Mouse (Mus musculus) embryonic facial prominence, embryonic 11.5 days (tissue): Measurements from ENCODE around the gene Hectd1. TPM values are rescaled to one million over a fixed set of nuclear protein-coding genes. Genes with fewer than 3 reads are reported as not detected.

Source experiments
- ATAC-seq: fragments of 200-750 bp; cut with Nextera tagmentation; replicated peaks from 2 replicates; pipeline ENCODE4 v1.8.0; 2017; ENCODE audit warnings: low read depth; ENCODE audit not compliant: insufficient number of reproducible peaks, low FRiP score, low TSS enrichment
- DNase-seq: peaks from one replicate; pipeline ENCODE4 v3.0.0-alpha.2; 2015; ENCODE audit warnings: low spot score
- H3K27ac ChIP-seq: fragments of 300-500 bp; sonication (generic); replicated peaks from 2 replicates; pipeline ENCODE4 v1.5.1; 2014; ENCODE audit warnings: mild to moderate bottlenecking, low read depth, low read length, control low read depth
- H3K27me3 ChIP-seq: fragments of 300-500 bp; sonication (generic); 2 replicates; pipeline ENCODE4 v1.6.1; 2014; ENCODE audit warnings: mild to moderate bottlenecking, low read length, moderate library complexity, mixed read lengths; ENCODE audit not compliant: control insufficient read depth, insufficient read depth
- H3K36me3 ChIP-seq: fragments of 300-500 bp; sonication (generic); replicated peaks from 2 replicates; pipeline ENCODE4 v1.6.1; 2014; ENCODE audit warnings: low read depth, mild to moderate bottlenecking, low read length, moderate library complexity, mixed read lengths; ENCODE audit not compliant: control insufficient read depth, insufficient read depth
- H3K4me1 ChIP-seq: fragments of 300-500 bp; sonication (generic); 2 replicates; pipeline ENCODE4 v1.6.1; 2014; ENCODE audit warnings: low read length, mixed read lengths; ENCODE audit not compliant: control insufficient read depth, insufficient read depth
- H3K4me2 ChIP-seq: fragments of 300-500 bp; sonication (generic); 2 replicates; pipeline ENCODE4 v1.6.1; 2014; ENCODE audit warnings: low read depth, mild to moderate bottlenecking, control low read depth, low read length, moderate library complexity
- H3K4me3 ChIP-seq: fragments of 300-500 bp; sonication (generic); 2 replicates; pipeline ENCODE4 v1.5.1; 2014; ENCODE audit warnings: low read depth, low read length, control low read depth
- H3K9ac ChIP-seq: fragments of 300-500 bp; sonication (generic); replicated peaks from 2 replicates; pipeline ENCODE4 v1.6.1; 2014; ENCODE audit warnings: mild to moderate bottlenecking, control low read depth, low read length
- H3K9me3 ChIP-seq: fragments of 300-500 bp; sonication (generic); replicated peaks from 2 replicates; pipeline ENCODE4 v1.6.1; 2016; ENCODE audit warnings: mild to moderate bottlenecking, low read length, inconsistent platforms, mixed read lengths; ENCODE audit not compliant: control insufficient read depth
- WGBS: fragments of 180-500 bp; shearing (Covaris S2); extraction: QIAGEN DNeasy Blood & Tissue Kit; methylation state at CpG from one replicate; pipeline ENCODE4 v1.1.7; 2014; 5-methylcytosine and 5-hydroxymethylcytosine counted together
- polyA plus RNA-seq: library from polyadenylated mRNA; unstranded; fragments of >200 nt; fragmentation: Nextera tagmentation; extraction: Ambion mirVana; gene quantifications from 2 replicates; pipeline ENCODE4 v1.2.1, GENCODE M21; 2014

Gene Hectd1
- polyA plus RNA-seq, 1 experiment from 2014 or later: 33.7 TPM

DNA sequence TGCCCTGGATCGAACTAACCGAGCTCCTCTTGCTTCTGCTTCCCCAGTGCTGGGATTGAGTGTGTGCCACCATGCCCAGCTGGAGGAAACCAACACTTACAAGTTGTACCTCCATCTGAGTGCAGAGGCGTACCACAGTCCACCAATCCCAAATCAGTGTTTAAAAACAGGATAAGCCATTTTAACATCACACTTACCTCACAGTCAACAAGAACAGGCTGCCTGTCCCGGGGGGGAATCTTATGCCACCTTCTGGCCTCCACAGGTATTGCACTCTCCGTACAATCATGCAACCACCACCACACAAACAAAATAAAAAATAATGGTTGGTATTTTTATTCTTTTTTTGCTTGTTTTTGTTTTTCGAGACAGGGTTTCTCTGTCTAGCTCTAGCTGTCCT, 87.6 kb downstream of the Hectd1 start:
- H3K36me3 ChIP-seq: peaks cover 5% of the 10 kb centered on the region
- H3K9ac ChIP-seq: no peak overlapping the region
- no peaks in the 10 kb centered on the region for H3K9me3 ChIP-seq
- H3K4me3 ChIP-seq: no peak overlapping the region
- H3K27me3 ChIP-seq: no peaks in the 10 kb centered on the region
- H3K27ac ChIP-seq: no peak overlapping the region
- H3K4me1 ChIP-seq: no peaks in the 10 kb centered on the region
- no peak for ATAC-seq
- no peak overlapping the region for H3K4me2 ChIP-seq
- peak; percentile 34 for DNase-seq
- WGBS: 87% methylated on average over 6 of the region's 6 CpGs

DNA sequence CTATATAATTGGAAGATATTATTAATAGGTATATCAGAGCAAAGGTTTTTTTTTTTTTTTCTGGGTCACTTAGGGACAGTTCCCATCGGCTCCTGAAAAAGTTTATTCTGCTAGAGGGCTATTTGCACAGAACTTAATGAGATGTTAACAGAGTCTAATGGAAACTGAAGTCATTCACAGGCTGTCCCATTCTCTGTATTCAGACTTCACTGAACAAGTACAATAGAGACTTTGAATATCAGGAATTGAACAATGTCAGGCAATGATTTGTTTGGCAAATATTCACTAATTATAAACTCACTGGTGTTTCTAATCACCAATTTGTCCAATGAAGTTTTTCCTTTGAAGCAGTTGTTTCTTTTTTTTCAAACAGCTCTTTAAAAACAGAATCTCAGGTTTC, 92.5 kb downstream of the Hectd1 start:
- Histone ChIP-seq H3K9me3 (no peaks in the 10 kb centered on the region), H3K4me1 (no peaks in the 10 kb centered on the region), H3K36me3 (no peaks in the 10 kb centered on the region), H3K4me3 (no peak overlapping the region), H3K4me2 (no peak overlapping the region), H3K9ac (no peak overlapping the region), H3K27me3 (no peaks in the 10 kb centered on the region), H3K27ac (no peak overlapping the region)
- DNase-seq: no peak
- WGBS: 71% methylated on average over 1 of the region's 1 CpGs
- ATAC-seq: no peak

DNA sequence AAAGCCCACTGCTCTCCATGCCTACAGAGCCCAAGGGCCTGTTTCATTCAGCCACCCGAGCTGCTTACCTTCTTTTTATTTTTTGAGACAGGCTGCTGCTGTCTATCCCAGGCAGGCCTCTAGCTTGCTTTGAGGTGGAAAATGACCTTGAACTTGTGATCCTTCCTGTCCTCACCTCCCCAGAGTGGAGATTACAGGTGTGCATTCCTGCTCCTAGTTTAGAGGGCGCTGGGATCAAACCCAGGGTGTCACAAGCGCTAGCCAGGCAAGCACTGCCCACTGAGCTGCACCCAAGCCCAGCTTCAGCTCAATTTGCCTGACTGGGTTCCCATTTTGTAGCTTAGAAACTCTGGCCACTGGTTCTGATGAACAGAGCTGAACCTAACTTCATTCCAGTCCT, 93.0 kb downstream of the Hectd1 start:
- Histone ChIP-seq H3K4me2 (no peak overlapping the region), H3K4me3 (no peak overlapping the region), H3K9me3 (no peaks in the 10 kb centered on the region), H3K27ac (no peak overlapping the region), H3K9ac (no peak overlapping the region), H3K27me3 (no peaks in the 10 kb centered on the region), H3K4me1 (no peaks in the 10 kb centered on the region), H3K36me3 (no peaks in the 10 kb centered on the region)
- DNase-seq: no peak
- 79% methylated on average over 3 of the region's 3 CpGs for WGBS
- no peak for ATAC-seq

DNA sequence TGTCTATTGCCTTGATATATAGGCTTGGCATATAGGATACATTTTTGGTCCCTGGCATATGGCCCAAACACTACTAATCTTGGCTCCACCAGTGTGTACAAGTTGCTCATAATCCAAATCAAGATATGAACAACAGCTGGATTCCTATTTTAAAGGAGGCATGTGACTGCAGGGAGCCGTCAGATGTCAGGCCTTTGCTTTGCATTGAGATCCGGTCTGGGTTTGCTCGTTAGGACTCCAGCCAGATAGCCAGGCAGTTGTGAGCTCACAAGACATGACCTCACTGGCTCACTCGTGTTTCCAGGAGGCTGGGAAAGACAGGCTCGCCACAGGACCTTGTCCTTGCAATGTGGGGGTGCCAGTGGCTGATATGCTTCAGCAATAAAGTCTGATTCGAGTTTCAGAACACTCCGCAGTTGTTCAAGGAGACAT, 93.5 kb downstream of the Hectd1 start:
- H3K9me3 ChIP-seq: no peaks in the 10 kb centered on the region
- no peaks in the 10 kb centered on the region for H3K4me1 ChIP-seq
- no peak overlapping the region for H3K4me3 ChIP-seq
- 67% methylated on average over 7 of the region's 7 CpGs for WGBS
- no peak overlapping the region for H3K4me2 ChIP-seq
- H3K27me3 ChIP-seq: no peaks in the 10 kb centered on the region
- H3K36me3 ChIP-seq: no peaks in the 10 kb centered on the region
- ATAC-seq (no peak), DNase-seq (no peak)
- H3K27ac ChIP-seq: no peak overlapping the region
- no peak overlapping the region for H3K9ac ChIP-seq

DNA sequence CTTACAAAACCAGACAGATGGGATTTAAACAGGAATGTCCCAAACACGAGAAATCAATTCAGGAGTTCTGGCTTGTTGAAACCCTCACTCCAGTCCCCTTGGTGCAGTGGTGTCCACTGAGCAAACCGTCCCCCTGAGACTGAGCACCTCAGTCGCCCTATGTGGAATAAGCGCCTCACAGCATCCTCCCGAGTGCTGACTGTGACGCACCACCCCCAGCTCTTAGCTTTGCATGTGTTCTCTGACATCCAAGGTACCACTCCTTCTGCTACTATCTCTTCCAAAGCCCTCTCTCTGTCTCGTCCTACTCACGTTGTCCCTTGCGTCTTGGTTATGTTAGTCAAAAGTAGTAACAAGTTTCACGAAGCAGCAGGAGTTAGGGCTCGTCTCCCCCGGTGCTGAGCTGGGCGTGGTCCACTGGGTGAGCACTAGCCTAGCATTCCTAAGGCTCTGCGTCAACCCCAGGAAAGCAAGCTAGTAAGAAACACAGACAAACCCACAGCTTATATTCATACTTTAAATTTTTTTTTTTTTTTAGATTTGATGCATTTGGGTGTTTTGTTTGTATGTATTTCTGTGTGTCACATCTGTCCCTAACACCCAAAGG, 94.6 kb downstream of the Hectd1 start:
- Histone ChIP-seq H3K9me3 (no peaks in the 10 kb centered on the region), H3K27ac (no peak overlapping the region), H3K4me2 (no peak overlapping the region), H3K4me1 (no peaks in the 10 kb centered on the region), H3K9ac (no peak overlapping the region), H3K36me3 (no peaks in the 10 kb centered on the region), H3K4me3 (no peak overlapping the region), H3K27me3 (no peaks in the 10 kb centered on the region)
- no peak for DNase-seq
- ATAC-seq: no peak
- WGBS: 85% methylated on average over 14 of the region's 14 CpGs

DNA sequence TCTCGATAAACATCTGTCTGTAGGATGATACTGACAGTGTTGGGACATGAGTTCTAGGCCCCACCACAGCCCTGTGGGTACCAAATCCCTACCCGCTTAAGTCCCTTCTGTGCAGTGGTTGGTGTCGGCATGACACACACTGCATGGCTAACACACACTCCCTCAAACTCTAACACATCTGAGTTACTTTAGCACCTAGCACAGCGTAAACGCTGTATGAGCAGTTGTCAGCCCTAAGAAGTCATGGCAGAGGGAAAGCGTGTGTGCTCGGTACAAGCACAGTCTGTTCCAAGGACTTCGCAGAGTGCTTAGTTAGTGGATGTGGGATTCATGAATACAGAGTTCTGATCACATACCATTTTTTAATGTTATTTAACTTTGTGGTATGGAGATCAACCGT, 99.5 kb downstream of the Hectd1 start:
- H3K27ac ChIP-seq: no peak overlapping the region
- no peak for DNase-seq
- no peak for ATAC-seq
- H3K36me3 ChIP-seq: no peaks in the 10 kb centered on the region
- H3K27me3 ChIP-seq: no peaks in the 10 kb centered on the region
- H3K9ac ChIP-seq: no peak overlapping the region
- no peak overlapping the region for H3K4me2 ChIP-seq
- H3K4me3 ChIP-seq: no peak overlapping the region
- 92% methylated on average over 9 of the region's 9 CpGs for WGBS
- no peaks in the 10 kb centered on the region for H3K4me1 ChIP-seq
- H3K9me3 ChIP-seq: no peaks in the 10 kb centered on the region

DNA sequence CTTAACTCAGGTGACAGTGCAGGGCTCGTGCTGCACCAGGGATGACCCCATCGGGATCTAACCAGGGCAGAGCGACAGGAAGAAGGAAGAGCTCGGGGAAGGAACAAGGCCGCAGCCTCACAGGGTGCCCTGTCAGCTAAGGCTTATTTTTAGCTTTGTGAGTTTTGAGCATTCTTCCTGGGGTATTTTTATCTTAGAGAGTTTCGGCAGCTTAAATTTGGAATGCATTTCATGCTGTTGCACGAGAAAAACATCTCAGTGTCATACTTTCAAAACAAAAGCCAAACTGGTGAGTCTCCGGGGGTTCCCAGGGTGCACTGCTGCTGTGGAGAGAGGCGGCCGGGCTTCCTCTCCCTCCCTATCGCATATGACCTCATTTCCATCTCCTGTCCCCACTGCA, 100.3 kb downstream of the Hectd1 start:
- ATAC-seq (no peak), DNase-seq (no peak)
- Histone ChIP-seq H3K4me3 (no peak overlapping the region), H3K27me3 (no peaks in the 10 kb centered on the region), H3K4me1 (no peaks in the 10 kb centered on the region), H3K36me3 (no peaks in the 10 kb centered on the region), H3K27ac (no peak overlapping the region), H3K9me3 (no peaks in the 10 kb centered on the region), H3K4me2 (no peak overlapping the region), H3K9ac (no peak overlapping the region)
- WGBS: 78% methylated on average over 11 of the region's 11 CpGs

DNA sequence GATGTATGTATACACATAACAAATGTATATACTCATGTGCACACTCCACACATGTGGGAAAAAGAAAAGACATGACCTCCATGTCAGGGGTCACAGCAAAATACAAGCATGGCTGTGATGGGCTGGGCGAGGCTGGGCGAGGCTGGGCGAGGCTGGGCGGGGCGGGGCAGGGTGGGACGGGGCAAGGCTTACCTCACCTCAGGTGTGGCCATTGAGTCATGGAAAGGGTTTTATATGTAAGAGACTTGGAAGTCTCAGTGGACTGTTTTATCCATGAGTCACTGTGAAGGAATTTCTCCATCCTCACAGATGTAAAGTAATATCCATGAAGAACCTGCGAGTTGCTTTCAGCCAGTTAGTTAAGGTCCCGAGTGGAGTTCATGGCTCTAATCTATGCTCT, 107.5 kb downstream of the Hectd1 start:
- DNase-seq (no peak), ATAC-seq (no peak)

More for the DNA sequence above, 107.5 kb downstream of the Hectd1 start:
- H3K36me3 ChIP-seq: no peaks in the 10 kb centered on the region
- H3K27me3 ChIP-seq: no peaks in the 10 kb centered on the region
- no peak overlapping the region for H3K4me2 ChIP-seq
- H3K4me3 ChIP-seq: no peak overlapping the region
- no peak overlapping the region for H3K27ac ChIP-seq
- no peak overlapping the region for H3K9ac ChIP-seq
- WGBS: 92% methylated on average over 8 of the region's 8 CpGs
- H3K9me3 ChIP-seq: no peaks in the 10 kb centered on the region
- no peaks in the 10 kb centered on the region for H3K4me1 ChIP-seq
